Mouse (Mus musculus) liver, embryonic 14.5 days (tissue): ENCODE data around the gene Patj.

Source experiments
- CTCF ChIP-seq: IDR thresholded peaks from 2 replicates; pipeline ENCODE4 v1.5.1; 2016; ENCODE audit warnings: antibody characterized with exemption, low read depth, control low read depth
- EP300 ChIP-seq: IDR thresholded peaks from 2 replicates; pipeline ENCODE4 v1.6.1; 2016; ENCODE audit warnings: antibody characterized with exemption, low read depth

- TF ChIP-seq EP300 (no peak), CTCF (no peak)
These were observed 114.4 kb downstream of the Patj start for GRCm38 (mm10) chr4:98509939-98510338.
